Mouse (Mus musculus) liver, adult 2 months (tissue): Measurements from ENCODE around the gene Dok4.
A peak's percentile ranks its signal among the peaks of the same experiment; 100 is the strongest.

Experiments used
- CTCF ChIP-seq: fragments of 200-500 bp; IDR thresholded peaks from 2 replicates; pipeline ENCODE4 v1.5.1; 2011; ENCODE audit warnings: low read depth, low read length, control low read depth
- POLR2A ChIP-seq: fragments of 200-500 bp; IDR thresholded peaks from 2 replicates; pipeline ENCODE4 v1.6.1; 2011; ENCODE audit warnings: low read length, control low read depth; ENCODE audit not compliant: insufficient read depth; ENCODE audit errors: extremely low read depth

DNA sequence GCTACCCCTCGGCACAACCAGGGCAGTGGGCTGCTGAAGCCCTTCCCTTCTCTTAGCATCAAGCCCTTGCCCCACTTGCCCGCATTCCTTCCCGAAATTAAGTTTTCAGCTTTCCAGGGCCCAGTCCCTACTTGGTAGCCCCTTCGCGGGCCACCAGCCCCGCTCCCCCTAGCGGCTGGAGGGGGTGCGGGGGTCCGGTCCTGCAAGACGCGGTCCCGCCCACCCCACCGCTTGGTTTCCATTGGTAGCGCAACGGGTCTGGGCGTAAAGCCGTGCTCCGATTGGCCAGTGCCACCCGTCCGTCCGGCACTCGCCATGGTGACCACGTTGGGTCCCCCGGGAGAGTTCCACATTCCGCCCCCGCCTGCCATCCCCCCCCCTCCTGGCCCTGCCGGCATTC lies 41.2 kb upstream of the Dok4 start:
- peak; percentile 44; the same call in 1 of the 2 replicates for TF ChIP-seq CTCF
- TF ChIP-seq POLR2A, result no peak
